Mouse (Mus musculus) megakaryocyte, embryonic 14.5 days (primary cell): ENCODE data around the gene Hba-a1. TPM values are rescaled to one million over a fixed set of nuclear protein-coding genes. Genes with fewer than 3 reads are reported as not detected.

ENCODE experiments used
- H3K27me3 ChIP-seq: replicated peaks from 2 replicates; pipeline ENCODE3; 2012; ENCODE audit warnings: inconsistent platforms
- H3K36me3 ChIP-seq: replicated peaks from 2 replicates; pipeline ENCODE3; 2012; ENCODE audit warnings: low read length, inconsistent platforms, mixed read lengths
- H3K4me1 ChIP-seq: 2 replicates; pipeline ENCODE4 v1.6.1; 2012; ENCODE audit warnings: inconsistent platforms
- H3K4me3 ChIP-seq: replicated peaks from 2 replicates; pipeline ENCODE3; 2012; ENCODE audit warnings: moderate library complexity, mild to moderate bottlenecking, inconsistent platforms
- H3K9me3 ChIP-seq: 2 replicates; pipeline ENCODE4 v1.6.1; 2012; ENCODE audit warnings: inconsistent platforms
- FLI1 ChIP-seq: IDR thresholded peaks from 2 replicates; pipeline ENCODE4 v1.6.1; 2012; ENCODE audit warnings: low read length, inconsistent platforms, mixed read lengths
- GATA1 ChIP-seq: IDR thresholded peaks from 3 replicates; pipeline ENCODE4 v1.6.1; 2012; ENCODE audit warnings: mixed read lengths, low read length, inconsistent platforms, borderline replicate concordance
- polyA plus RNA-seq: library from polyadenylated mRNA; stranded (reverse); fragments of >175 nt; gene quantifications from 2 replicates; pipeline ENCODE4 v1.2.3, GENCODE M21; 2012; ENCODE audit warnings: low replicate concordance; ENCODE audit not compliant: insufficient read depth

Hba-a1 gene
- polyA plus RNA-seq, 1 experiment = 5,345 TPM

- TF ChIP-seq GATA1 = no peak
- TF ChIP-seq FLI1 = no peak
- Histone ChIP-seq H3K36me3 (no peaks in the 10 kb centered on the region), H3K4me3 (no peak overlapping the region), H3K27me3 (peaks cover 62% of the 10 kb centered on the region), H3K4me1 (peaks cover 17% of the 10 kb centered on the region), H3K9me3 (no peaks in the 10 kb centered on the region)
These were observed 19.6 kb downstream of the Hba-a1 start for GRCm38 (mm10) chr11:32302824-32303419.

GRCm38 (mm10) chr11:32303455-32303854, 20.1 kb downstream of the Hba-a1 start:
- Histone ChIP-seq H3K4me3 (no peak overlapping the region), H3K4me1 (peaks cover 19% of the 10 kb centered on the region), H3K9me3 (no peaks in the 10 kb centered on the region), H3K36me3 (no peaks in the 10 kb centered on the region), H3K27me3 (peaks cover 67% of the 10 kb centered on the region)
- TF ChIP-seq FLI1 = no peak
- TF ChIP-seq GATA1 = no peak

DNA sequence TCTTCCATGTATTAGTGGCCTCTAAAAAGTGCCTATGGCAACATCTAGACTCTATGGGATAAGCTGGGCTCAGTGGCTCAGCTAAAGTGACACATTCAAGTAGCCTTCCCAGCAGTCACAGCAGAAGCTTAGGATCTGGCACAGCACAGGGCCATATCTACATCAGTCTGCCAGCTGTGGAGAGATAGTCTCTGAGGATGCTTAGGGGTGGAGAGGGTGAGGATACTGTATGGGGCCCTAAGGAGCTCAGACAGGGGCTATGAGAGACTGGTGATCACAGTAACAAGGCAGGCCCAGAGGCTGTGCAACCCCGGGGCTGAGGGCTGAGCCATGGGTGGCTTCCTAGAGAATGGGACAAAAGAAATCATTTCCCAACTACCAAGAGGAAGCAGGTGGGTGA, 23.7 kb downstream of the Hba-a1 start:
- no peak overlapping the region for H3K4me3 ChIP-seq
- no peaks in the 10 kb centered on the region for H3K36me3 ChIP-seq
- H3K4me1 ChIP-seq = peaks cover 27% of the 10 kb centered on the region
- TF ChIP-seq FLI1 (no peak), GATA1 (no peak)
- H3K9me3 ChIP-seq = no peaks in the 10 kb centered on the region
- peaks cover 84% of the 10 kb centered on the region for H3K27me3 ChIP-seq

DNA sequence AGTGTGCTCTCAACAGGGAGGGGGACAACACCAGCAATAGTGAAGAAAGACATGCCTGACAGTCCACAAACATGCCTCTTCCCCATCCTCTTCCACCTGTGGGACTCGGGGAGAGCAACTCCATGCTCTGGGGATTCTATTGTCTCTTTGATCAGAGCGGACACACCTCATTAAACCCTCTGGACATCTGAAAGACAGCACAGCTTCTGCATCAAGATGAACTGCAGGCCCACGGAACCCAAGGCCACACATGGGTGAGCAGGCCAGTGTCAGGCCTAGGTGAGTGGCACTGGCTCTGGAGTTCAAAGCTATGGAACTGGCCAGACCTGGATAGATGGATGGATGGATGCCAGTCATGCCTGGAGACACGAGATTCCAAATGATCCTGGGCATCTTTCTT, 26.1 kb downstream of the Hba-a1 start:
- no peak overlapping the region for H3K4me3 ChIP-seq
- H3K27me3 ChIP-seq = peaks cover 81% of the 10 kb centered on the region
- no peaks in the 10 kb centered on the region for H3K36me3 ChIP-seq
- H3K9me3 ChIP-seq = no peaks in the 10 kb centered on the region
- TF ChIP-seq GATA1 = no peak
- TF ChIP-seq FLI1 = no peak
- peaks cover 19% of the 10 kb centered on the region; the same call in 1 of the 2 replicates for H3K4me1 ChIP-seq

GRCm38 (mm10) chr11:32309928-32310327, 26.6 kb downstream of the Hba-a1 start:
- Histone ChIP-seq H3K27me3 (peaks cover 83% of the 10 kb centered on the region), H3K9me3 (no peaks in the 10 kb centered on the region), H3K36me3 (no peaks in the 10 kb centered on the region), H3K4me3 (no peak overlapping the region), H3K4me1 (peaks cover 19% of the 10 kb centered on the region; the same call in 1 of the 2 replicates)
- TF ChIP-seq GATA1 (no peak), FLI1 (no peak)

- TF ChIP-seq FLI1 (no peak), GATA1 (no peak)
- H3K4me1 ChIP-seq = peaks cover 12% of the 10 kb centered on the region; the same call in 1 of the 2 replicates
- no peaks in the 10 kb centered on the region for H3K36me3 ChIP-seq
- H3K27me3 ChIP-seq = peaks cover 81% of the 10 kb centered on the region
- no peak overlapping the region for H3K4me3 ChIP-seq
- H3K9me3 ChIP-seq = no peaks in the 10 kb centered on the region
These were observed 32.7 kb downstream of the Hba-a1 start for GRCm38 (mm10) chr11:32316009-32316408.

GRCm38 (mm10) chr11:32320507-32321195, 37.3 kb downstream of the Hba-a1 start:
- Histone ChIP-seq H3K9me3 (no peaks in the 10 kb centered on the region), H3K4me3 (no peak overlapping the region), H3K4me1 (peaks cover 20% of the 10 kb centered on the region; the same call in 1 of the 2 replicates), H3K36me3 (no peaks in the 10 kb centered on the region), H3K27me3 (peaks cover 63% of the 10 kb centered on the region)
- no peak for TF ChIP-seq GATA1
- no peak for TF ChIP-seq FLI1

- H3K36me3 ChIP-seq = no peaks in the 10 kb centered on the region
- H3K9me3 ChIP-seq = no peaks in the 10 kb centered on the region
- TF ChIP-seq FLI1 (no peak), GATA1 (no peak)
- H3K4me1 ChIP-seq = peaks cover 16% of the 10 kb centered on the region; the same call in 1 of the 2 replicates
- peaks cover 60% of the 10 kb centered on the region for H3K27me3 ChIP-seq
- H3K4me3 ChIP-seq = no peak overlapping the region
These were observed 37.9 kb downstream of the Hba-a1 start for GRCm38 (mm10) chr11:32321196-32321565.

DNA sequence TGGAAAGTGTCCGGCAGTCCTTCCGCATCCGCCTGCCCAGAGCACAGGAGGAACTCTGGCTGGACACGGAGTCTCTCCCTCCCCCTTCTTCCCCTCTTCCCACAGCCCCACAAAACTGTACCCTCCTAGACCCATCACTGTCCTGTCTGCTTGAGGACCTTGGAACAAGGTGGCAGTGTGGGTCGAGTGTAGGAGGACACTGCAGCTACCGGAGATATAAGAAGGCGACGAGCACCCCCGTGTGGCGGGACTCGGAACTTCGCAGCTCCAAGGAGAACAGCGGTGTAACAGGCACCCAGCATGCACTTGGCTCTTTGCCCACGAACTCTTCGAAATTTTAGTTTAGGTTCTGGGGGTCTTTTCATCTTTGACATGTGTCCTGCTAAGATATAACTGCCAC, 41.3 kb downstream of the Hba-a1 start:
- TF ChIP-seq GATA1 = no peak
- TF ChIP-seq FLI1 = no peak
- H3K4me3 ChIP-seq = peak overlapping the region; percentile 87
- no peaks in the 10 kb centered on the region for H3K36me3 ChIP-seq
- H3K4me1 ChIP-seq = peaks cover 16% of the 10 kb centered on the region; the same call in 1 of the 2 replicates
- H3K9me3 ChIP-seq = no peaks in the 10 kb centered on the region
- H3K27me3 ChIP-seq = peaks cover 54% of the 10 kb centered on the region

DNA sequence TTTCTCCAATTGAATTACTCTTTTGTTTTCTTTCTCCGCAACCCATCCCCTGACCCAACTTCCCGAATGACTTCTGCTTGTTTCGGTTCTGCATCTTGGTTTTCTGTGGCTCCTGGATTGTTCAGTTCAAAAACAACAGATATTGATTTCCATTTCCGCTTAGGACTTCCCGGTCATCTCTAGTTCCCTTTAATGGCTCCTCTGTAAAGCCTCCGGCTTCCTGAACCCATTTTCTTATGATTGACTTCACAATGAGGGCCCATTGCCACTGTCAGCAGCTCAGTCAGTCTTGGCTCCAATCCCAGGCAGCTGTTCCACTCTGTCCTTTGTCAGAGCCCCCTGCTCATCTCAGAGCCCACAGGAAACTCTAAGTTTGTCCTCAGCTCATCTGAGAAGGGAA, 47.8 kb downstream of the Hba-a1 start:
- TF ChIP-seq GATA1 (no peak), FLI1 (no peak)
- H3K4me1 ChIP-seq = peaks cover 4% of the 10 kb centered on the region; the same call in 1 of the 2 replicates
- peaks cover 42% of the 10 kb centered on the region for H3K27me3 ChIP-seq
- peaks cover 4% of the 10 kb centered on the region for H3K9me3 ChIP-seq
- H3K4me3 ChIP-seq = no peak overlapping the region
- H3K36me3 ChIP-seq = no peaks in the 10 kb centered on the region
